Mouse (Mus musculus): ENCODE measurements around the gene Ipo5. TPM values are rescaled to one million over a fixed set of nuclear protein-coding genes. Genes with fewer than 3 reads are reported as not detected.

Ipo5 gene
- polyA plus RNA-seq, 1 experiment from 2014 or later: 53.8 TPM

DNA sequence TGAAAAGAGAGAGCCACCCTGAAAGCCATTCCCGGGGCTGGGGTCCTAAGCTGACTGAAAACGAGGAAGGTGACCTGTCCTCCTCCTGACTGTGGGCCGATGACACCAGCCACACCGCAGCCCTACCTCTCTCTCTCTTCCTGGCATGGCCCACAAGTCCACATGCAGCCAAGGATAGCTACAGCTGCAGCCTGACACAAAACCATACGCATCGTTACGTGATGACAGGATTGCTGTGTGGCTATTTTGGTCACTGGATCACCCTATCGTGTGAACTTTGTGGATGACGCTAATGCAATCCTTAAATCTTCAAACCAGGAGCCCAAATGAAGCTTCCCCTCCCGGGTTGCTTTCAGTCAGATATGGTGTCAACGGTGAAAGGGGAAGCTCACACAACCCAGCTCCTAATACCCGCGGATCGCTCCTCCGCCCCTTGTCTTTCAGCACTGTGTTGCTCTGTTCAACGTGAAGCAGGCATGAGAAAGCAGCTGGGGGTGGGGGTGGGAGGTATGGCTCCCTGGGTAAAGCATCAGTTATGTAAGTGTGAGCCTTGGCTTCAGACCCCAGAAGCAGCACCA lies 35.1 kb upstream of the Ipo5 start:
- WGBS: 86% methylated on average over 16 of the region's 16 CpGs
- no peak for ATAC-seq
- H3K36me3 ChIP-seq (ENCODE audit: control insufficient read depth, insufficient read depth, low read length): no peaks in the 10 kb centered on the region

DNA sequence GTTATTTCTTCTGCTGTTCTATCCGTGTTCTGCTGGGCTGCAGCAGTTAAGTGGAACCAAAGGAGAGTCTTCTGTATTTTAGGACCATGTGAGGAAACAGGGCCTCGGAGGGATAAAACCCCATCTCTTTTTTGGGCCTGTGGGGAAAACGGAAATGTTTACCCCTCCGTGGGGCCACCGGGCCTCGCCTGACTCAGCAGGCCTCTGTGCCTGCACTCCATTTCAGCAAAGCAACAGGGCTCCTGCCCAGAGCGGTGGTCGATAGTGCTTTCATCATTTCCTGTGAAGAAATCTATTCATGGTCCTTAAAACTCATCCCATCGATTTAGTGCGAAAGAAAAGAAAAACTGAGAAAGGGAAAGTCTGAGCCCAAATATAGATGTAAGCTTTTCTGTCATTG lies 33.9 kb upstream of the Ipo5 start:
- no peaks in the 10 kb centered on the region for H3K9me3 ChIP-seq (ENCODE audit: control insufficient read depth, low read length)
- H3K36me3 ChIP-seq (ENCODE audit: control insufficient read depth, insufficient read depth, low read length): no peaks in the 10 kb centered on the region
- H3K4me2 ChIP-seq (ENCODE audit: low read length): no peak overlapping the region
- H3K27ac ChIP-seq (ENCODE audit: low read depth, low read length): no peak overlapping the region
- no peaks in the 10 kb centered on the region for H3K27me3 ChIP-seq (replicated peaks; ENCODE audit: control insufficient read depth, insufficient read depth, low read length)
- H3K4me3 ChIP-seq (ENCODE audit: low read length): no peak overlapping the region
- no peak for ATAC-seq
- H3K4me1 ChIP-seq (ENCODE audit: control insufficient read depth, insufficient read depth, low read depth, low read length): no peaks in the 10 kb centered on the region
- WGBS: 79% methylated on average over 10 of the region's 10 CpGs
- no peak overlapping the region for H3K9ac ChIP-seq (ENCODE audit: low read depth, low read length)

More for the DNA sequence above, 35.1 kb upstream of the Ipo5 start:
- Histone ChIP-seq H3K4me2 (ENCODE audit: low read length) (no peak overlapping the region), H3K9ac (ENCODE audit: low read depth, low read length) (no peak overlapping the region), H3K27me3 (replicated peaks; ENCODE audit: control insufficient read depth, insufficient read depth, low read length) (no peaks in the 10 kb centered on the region), H3K4me1 (ENCODE audit: control insufficient read depth, insufficient read depth, low read depth, low read length) (no peaks in the 10 kb centered on the region), H3K4me3 (ENCODE audit: low read length) (no peak overlapping the region), H3K9me3 (ENCODE audit: control insufficient read depth, low read length) (no peaks in the 10 kb centered on the region), H3K27ac (ENCODE audit: low read depth, low read length) (no peak overlapping the region)

DNA sequence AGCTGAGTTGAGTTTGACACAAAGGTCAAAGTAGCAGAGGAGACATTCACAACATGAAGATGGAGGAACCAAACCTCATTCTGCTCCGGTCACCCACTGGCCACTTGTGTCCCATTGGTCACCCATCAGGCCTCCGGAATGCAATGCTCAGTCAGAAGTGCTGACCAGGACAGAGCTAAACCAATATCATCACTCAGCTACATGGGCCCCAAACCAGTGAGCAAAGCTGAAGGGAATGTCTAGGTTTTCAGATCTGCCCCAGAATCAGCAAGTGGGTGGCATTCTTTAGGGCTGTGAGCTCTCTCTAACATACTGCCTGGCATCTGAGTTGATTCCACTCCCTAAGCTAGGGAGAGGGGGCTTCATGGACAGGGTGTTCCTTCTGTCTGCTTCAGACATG lies 32.0 kb upstream of the Ipo5 start:
- 94% methylated on average over 2 of the region's 2 CpGs for WGBS

DNA sequence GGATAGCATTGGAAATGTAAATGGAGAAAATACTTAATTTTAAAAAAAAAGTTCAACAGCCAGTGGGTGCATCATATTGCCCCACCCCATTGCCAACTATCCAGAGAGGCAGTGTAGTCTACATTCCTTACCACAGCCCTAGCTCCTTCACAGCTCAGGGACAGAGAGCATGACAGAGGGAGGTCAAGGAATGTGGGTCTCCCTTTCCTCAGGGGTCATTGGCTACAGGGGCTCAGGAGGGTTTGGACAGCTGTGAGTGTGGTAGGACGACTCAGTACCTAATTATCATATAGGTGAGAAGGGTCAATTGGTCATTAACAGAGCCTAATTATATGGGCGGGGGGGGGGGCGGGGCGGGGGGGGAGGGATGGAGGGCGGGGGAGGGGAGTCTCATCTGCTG lies 30.4 kb upstream of the Ipo5 start:
- Histone ChIP-seq H3K4me2 (ENCODE audit: low read length) (no peak overlapping the region), H3K27me3 (replicated peaks; ENCODE audit: control insufficient read depth, insufficient read depth, low read length) (no peaks in the 10 kb centered on the region), H3K36me3 (ENCODE audit: control insufficient read depth, insufficient read depth, low read length) (no peaks in the 10 kb centered on the region), H3K27ac (ENCODE audit: low read depth, low read length) (no peak overlapping the region), H3K9ac (ENCODE audit: low read depth, low read length) (no peak overlapping the region), H3K4me1 (ENCODE audit: control insufficient read depth, insufficient read depth, low read depth, low read length) (no peaks in the 10 kb centered on the region), H3K4me3 (ENCODE audit: low read length) (no peak overlapping the region), H3K9me3 (ENCODE audit: control insufficient read depth, low read length) (no peaks in the 10 kb centered on the region)
- ATAC-seq: no peak
- WGBS: 51% methylated on average over 5 of the region's 5 CpGs

More for the DNA sequence above, 32.0 kb upstream of the Ipo5 start:
- H3K27ac ChIP-seq (ENCODE audit: low read depth, low read length): no peak overlapping the region
- no peak overlapping the region for H3K4me2 ChIP-seq (ENCODE audit: low read length)
- H3K36me3 ChIP-seq (ENCODE audit: control insufficient read depth, insufficient read depth, low read length): no peaks in the 10 kb centered on the region
- H3K4me3 ChIP-seq (ENCODE audit: low read length): no peak overlapping the region
- no peak for ATAC-seq
- no peak overlapping the region for H3K9ac ChIP-seq (ENCODE audit: low read depth, low read length)
- no peaks in the 10 kb centered on the region for H3K4me1 ChIP-seq (ENCODE audit: control insufficient read depth, insufficient read depth, low read depth, low read length)
- no peaks in the 10 kb centered on the region for H3K27me3 ChIP-seq (replicated peaks; ENCODE audit: control insufficient read depth, insufficient read depth, low read length)
- H3K9me3 ChIP-seq (ENCODE audit: control insufficient read depth, low read length): no peaks in the 10 kb centered on the region

DNA sequence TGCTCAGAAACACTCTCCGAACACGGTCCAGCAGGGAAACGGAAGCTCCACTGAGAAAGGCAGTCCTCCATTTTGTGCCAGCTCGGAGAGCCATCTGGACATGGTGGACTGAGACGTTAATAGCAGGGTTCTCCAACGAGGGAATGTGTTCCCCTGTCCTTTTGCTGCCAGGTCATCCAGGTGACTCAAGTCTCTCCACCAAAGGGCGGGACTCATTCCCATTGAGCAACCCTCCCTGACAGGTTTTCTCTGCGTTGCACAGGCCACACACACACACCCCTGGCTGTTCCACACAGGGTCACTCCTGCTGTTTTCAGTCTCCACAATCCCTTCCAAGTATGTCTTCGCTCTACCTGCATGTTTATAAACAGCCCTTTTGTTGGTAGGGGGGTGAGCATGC lies 30.0 kb upstream of the Ipo5 start:
- Histone ChIP-seq H3K9ac (ENCODE audit: low read depth, low read length) (no peak overlapping the region), H3K9me3 (ENCODE audit: control insufficient read depth, low read length) (no peaks in the 10 kb centered on the region), H3K27ac (ENCODE audit: low read depth, low read length) (no peak overlapping the region), H3K36me3 (ENCODE audit: control insufficient read depth, insufficient read depth, low read length) (no peaks in the 10 kb centered on the region), H3K27me3 (replicated peaks; ENCODE audit: control insufficient read depth, insufficient read depth, low read length) (no peaks in the 10 kb centered on the region), H3K4me3 (ENCODE audit: low read length) (no peak overlapping the region), H3K4me2 (ENCODE audit: low read length) (no peak overlapping the region), H3K4me1 (ENCODE audit: control insufficient read depth, insufficient read depth, low read depth, low read length) (no peaks in the 10 kb centered on the region)
- no peak for ATAC-seq
- 90% methylated on average over 9 of the region's 9 CpGs for WGBS

DNA sequence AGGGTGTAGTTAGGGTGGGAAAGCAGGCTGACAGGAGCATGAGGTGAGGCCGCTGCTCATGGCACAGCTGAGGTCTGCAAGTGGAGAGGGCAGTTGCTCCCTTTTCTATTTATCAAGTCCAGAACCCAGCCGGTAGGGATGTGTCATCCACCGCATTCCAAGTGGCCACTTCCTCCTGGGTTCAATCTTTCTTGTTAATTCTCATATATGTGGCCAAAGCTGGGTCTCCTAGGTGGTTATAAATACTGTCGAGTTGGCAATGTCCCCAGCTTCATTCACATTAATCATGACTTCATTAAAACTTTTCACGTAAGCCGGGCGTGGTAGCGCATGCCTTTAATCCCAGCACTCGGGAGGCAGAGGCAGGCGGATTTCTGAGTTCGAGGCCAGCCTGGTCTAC lies 22.3 kb upstream of the Ipo5 start:
- no peak overlapping the region for H3K4me3 ChIP-seq (ENCODE audit: low read length)
- H3K27me3 ChIP-seq (replicated peaks; ENCODE audit: control insufficient read depth, insufficient read depth, low read length): no peaks in the 10 kb centered on the region
- 89% methylated on average over 11 of the region's 11 CpGs for WGBS
- H3K4me2 ChIP-seq (ENCODE audit: low read length): no peak overlapping the region
- H3K36me3 ChIP-seq (ENCODE audit: control insufficient read depth, insufficient read depth, low read length): no peaks in the 10 kb centered on the region
- no peak overlapping the region for H3K9ac ChIP-seq (ENCODE audit: low read depth, low read length)
- no peaks in the 10 kb centered on the region for H3K4me1 ChIP-seq (ENCODE audit: control insufficient read depth, insufficient read depth, low read depth, low read length)
- no peaks in the 10 kb centered on the region for H3K9me3 ChIP-seq (ENCODE audit: control insufficient read depth, low read length)
- ATAC-seq: no peak
- H3K27ac ChIP-seq (ENCODE audit: low read depth, low read length): no peak overlapping the region

DNA sequence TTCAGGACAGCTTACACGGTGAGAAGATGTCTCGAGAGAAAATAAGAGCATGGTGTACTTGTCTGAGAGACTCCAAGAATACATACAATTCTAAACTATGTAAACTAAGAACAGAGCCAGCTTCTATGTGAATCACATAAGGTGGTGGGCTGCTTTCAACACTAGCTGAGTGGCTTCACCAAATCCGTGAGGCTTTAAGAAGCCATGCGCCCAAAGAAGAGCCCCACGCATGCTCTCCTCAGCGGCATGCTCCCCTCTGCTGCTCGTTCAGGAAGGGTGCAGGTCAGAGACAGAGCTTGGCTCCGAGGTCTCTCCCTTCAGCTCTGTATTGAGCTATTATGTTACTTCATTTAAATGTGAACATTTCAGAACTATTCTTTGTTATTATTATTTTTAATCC lies 18.7 kb upstream of the Ipo5 start:
- H3K4me3 ChIP-seq (ENCODE audit: low read length): no peak overlapping the region
- H3K27me3 ChIP-seq (replicated peaks; ENCODE audit: control insufficient read depth, insufficient read depth, low read length): no peaks in the 10 kb centered on the region
- no peaks in the 10 kb centered on the region for H3K36me3 ChIP-seq (ENCODE audit: control insufficient read depth, insufficient read depth, low read length)
- H3K9me3 ChIP-seq (ENCODE audit: control insufficient read depth, low read length): no peaks in the 10 kb centered on the region
- no peak for ATAC-seq
- H3K9ac ChIP-seq (ENCODE audit: low read depth, low read length): no peak overlapping the region
- H3K4me1 ChIP-seq (ENCODE audit: control insufficient read depth, insufficient read depth, low read depth, low read length): no peaks in the 10 kb centered on the region
- H3K4me2 ChIP-seq (ENCODE audit: low read length): no peak overlapping the region
- H3K27ac ChIP-seq (ENCODE audit: low read depth, low read length): no peak overlapping the region
- WGBS: 74% methylated on average over 8 of the region's 8 CpGs

DNA sequence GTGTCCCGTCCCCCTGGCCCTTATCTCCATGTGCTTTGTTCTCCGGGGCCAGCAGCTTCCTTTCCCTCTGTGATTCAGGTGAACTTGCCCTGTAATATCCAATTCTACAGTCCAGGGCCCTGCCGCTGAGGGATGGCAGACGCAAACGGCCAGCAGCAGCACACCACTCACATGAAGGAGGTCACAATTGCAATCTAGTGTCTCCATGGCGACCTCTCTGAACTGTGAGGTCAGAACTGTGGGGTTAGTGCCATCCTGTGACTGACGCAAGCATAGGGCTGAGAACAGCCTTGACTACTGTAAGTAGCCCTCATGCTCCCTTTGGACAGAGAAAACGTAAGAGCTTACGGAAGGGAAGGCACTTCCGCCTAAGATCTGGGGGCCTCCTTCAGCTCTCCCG lies 14.4 kb upstream of the Ipo5 start:
- no peak overlapping the region for H3K9ac ChIP-seq (ENCODE audit: low read depth, low read length)
- no peaks in the 10 kb centered on the region for H3K9me3 ChIP-seq (ENCODE audit: control insufficient read depth, low read length)
- ATAC-seq: no peak
- H3K4me1 ChIP-seq (ENCODE audit: control insufficient read depth, insufficient read depth, low read depth, low read length): no peaks in the 10 kb centered on the region
- no peak overlapping the region for H3K4me3 ChIP-seq (ENCODE audit: low read length)
- H3K27me3 ChIP-seq (replicated peaks; ENCODE audit: control insufficient read depth, insufficient read depth, low read length): no peaks in the 10 kb centered on the region
- H3K27ac ChIP-seq (ENCODE audit: low read depth, low read length): no peak overlapping the region
- H3K4me2 ChIP-seq (ENCODE audit: low read length): no peak overlapping the region
- H3K36me3 ChIP-seq (ENCODE audit: control insufficient read depth, insufficient read depth, low read length): no peaks in the 10 kb centered on the region
- 74% methylated on average over 11 of the region's 11 CpGs for WGBS

DNA sequence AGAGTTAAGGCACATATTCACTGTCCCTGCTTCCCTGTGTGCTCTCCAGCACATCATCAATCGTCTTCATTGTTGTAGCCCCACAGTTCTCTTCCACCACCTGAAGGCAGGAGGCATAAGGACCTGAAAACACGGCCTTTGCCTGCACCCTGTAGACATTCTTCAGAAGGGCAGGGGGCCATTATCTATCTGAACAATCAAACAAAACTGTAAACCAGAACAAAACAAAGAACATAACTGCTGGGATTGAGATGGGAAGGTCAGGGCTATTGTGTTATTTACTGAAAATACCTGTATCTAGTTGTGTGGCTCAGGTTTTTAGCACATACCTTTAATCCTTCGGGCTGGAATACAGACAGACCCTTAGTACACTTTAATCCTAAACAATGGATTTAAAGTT lies 12.1 kb upstream of the Ipo5 start:
- H3K9me3 ChIP-seq (ENCODE audit: control insufficient read depth, low read length): no peaks in the 10 kb centered on the region
- no peak overlapping the region for H3K27ac ChIP-seq (ENCODE audit: low read depth, low read length)
- WGBS: 78% methylated on average over 3 of the region's 3 CpGs
- no peaks in the 10 kb centered on the region for H3K4me1 ChIP-seq (ENCODE audit: control insufficient read depth, insufficient read depth, low read depth, low read length)
- no peak overlapping the region for H3K4me3 ChIP-seq (ENCODE audit: low read length)
- ATAC-seq: no peak
- H3K9ac ChIP-seq (ENCODE audit: low read depth, low read length): no peak overlapping the region
- no peaks in the 10 kb centered on the region for H3K36me3 ChIP-seq (ENCODE audit: control insufficient read depth, insufficient read depth, low read length)
- H3K27me3 ChIP-seq (replicated peaks; ENCODE audit: control insufficient read depth, insufficient read depth, low read length): no peaks in the 10 kb centered on the region
- no peak overlapping the region for H3K4me2 ChIP-seq (ENCODE audit: low read length)

DNA sequence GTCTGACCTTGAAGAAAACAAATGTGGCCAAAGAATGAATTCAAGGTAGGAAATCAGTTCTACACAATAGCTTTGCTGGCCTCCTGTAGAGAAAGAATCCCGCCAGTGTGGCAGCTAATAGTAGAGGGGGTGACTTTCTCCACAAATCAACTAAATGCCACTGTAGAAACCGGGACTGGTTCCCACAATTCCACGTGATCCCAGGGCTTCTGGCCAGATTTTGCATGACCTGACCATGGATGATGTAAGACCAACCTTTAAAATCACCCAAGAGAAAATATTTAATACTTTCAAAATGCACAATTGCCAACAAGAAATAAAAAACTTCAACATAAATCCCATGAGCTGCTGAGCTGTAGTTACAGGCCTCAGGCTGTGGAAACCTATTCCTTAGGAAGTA lies 1.6 kb upstream of the Ipo5 start:
- Histone ChIP-seq H3K4me1 (ENCODE audit: control insufficient read depth, insufficient read depth, low read depth, low read length) (peaks cover 13% of the 10 kb centered on the region), H3K4me2 (ENCODE audit: low read length) (no peak overlapping the region), H3K27me3 (replicated peaks; ENCODE audit: control insufficient read depth, insufficient read depth, low read length) (no peaks in the 10 kb centered on the region), H3K27ac (ENCODE audit: low read depth, low read length) (no peak overlapping the region), H3K4me3 (ENCODE audit: low read length) (no peak overlapping the region), H3K36me3 (ENCODE audit: control insufficient read depth, insufficient read depth, low read length) (no peaks in the 10 kb centered on the region), H3K9me3 (ENCODE audit: control insufficient read depth, low read length) (no peaks in the 10 kb centered on the region), H3K9ac (ENCODE audit: low read depth, low read length) (no peak overlapping the region)
- WGBS: 43% methylated on average over 3 of the region's 3 CpGs
- no peak for ATAC-seq

Data from hindbrain, embryonic 16.5 days (tissue).